Mouse (Mus musculus) CH12.LX (cell line): ENCODE measurements around the gene 4930447C04Rik. TPM values are rescaled to one million over a fixed set of nuclear protein-coding genes. Genes with fewer than 3 reads are reported as not detected.

Experiments used
- DNase-seq: peaks from one replicate; pipeline ENCODE4 v3.0.0-alpha.2; 2013; ENCODE audit errors: extremely low read depth
- H3K27ac ChIP-seq: 2 replicates; pipeline ENCODE4 v1.5.1; 2012; ENCODE audit warnings: low read depth, mild to moderate bottlenecking, control low read depth, moderate library complexity; ENCODE audit not compliant: insufficient read depth
- H3K27me3 ChIP-seq: replicated peaks from 2 replicates; pipeline ENCODE3; 2012; ENCODE audit warnings: inconsistent platforms
- H3K36me3 ChIP-seq, 2 experiments: replicated peaks in 1 of 2; 2 replicates each; pipeline versions ENCODE3 to v1.6.1; 2012; ENCODE audit warnings: inconsistent platforms in 1 of 2, low read length in 1 of 2, mild to moderate bottlenecking in 1 of 2, mixed read lengths in 1 of 2, moderate library complexity in 1 of 2; ENCODE audit not compliant: control insufficient read depth in 1 of 2, insufficient read depth in 1 of 2
- H3K4me1 ChIP-seq, 2 experiments: 2 replicates each; pipeline ENCODE4 v1.6.1; 2012; ENCODE audit warnings: inconsistent platforms in 1 of 2, moderate library complexity in 1 of 2; ENCODE audit not compliant: insufficient read depth in 2 of 2, control insufficient read depth in 1 of 2
- H3K4me2 ChIP-seq: 2 replicates; pipeline ENCODE4 v1.6.1; 2012; ENCODE audit warnings: low read depth, mild to moderate bottlenecking, control low read depth; ENCODE audit not compliant: poor library complexity, insufficient read depth, severe bottlenecking
- H3K4me3 ChIP-seq, 3 experiments: fragments of 150-350 bp in 1 of 3; sonication (generic) in 1 of 3; replicated peaks in 1 of 3; 2 replicates each; pipeline versions ENCODE3 to v1.5.1; 2011 to 2012; ENCODE audit warnings: low read depth in 2 of 3, low read length in 2 of 3, mild to moderate bottlenecking in 2 of 3, moderate library complexity in 2 of 3, control low read depth in 1 of 3, improper control_type of control experiment in 1 of 3, inconsistent platforms in 1 of 3, mixed read lengths in 1 of 3; ENCODE audit not compliant: poor library complexity in 1 of 3
- H3K79me2 ChIP-seq: replicated peaks from 2 replicates; pipeline ENCODE4 v1.6.1; 2012; ENCODE audit warnings: mild to moderate bottlenecking, moderate library complexity; ENCODE audit not compliant: control insufficient read depth, poor library complexity, insufficient read depth, severe bottlenecking; ENCODE audit errors: extremely low read depth
- H3K9ac ChIP-seq: 2 replicates; pipeline ENCODE4 v1.6.1; 2012; ENCODE audit warnings: low read depth, mild to moderate bottlenecking, control low read depth, moderate library complexity; ENCODE audit not compliant: insufficient read depth
- H3K9me3 ChIP-seq: replicated peaks from 2 replicates; pipeline ENCODE3; 2012; ENCODE audit warnings: low read length, inconsistent platforms, mixed read lengths
- BHLHE40 ChIP-seq: IDR thresholded peaks from 2 replicates; pipeline ENCODE4 v1.6.1; 2011; ENCODE audit warnings: mild to moderate bottlenecking, low read depth, low read length, improper control_type of control experiment
- CHD1 ChIP-seq: IDR thresholded peaks from 2 replicates; pipeline ENCODE4 v1.6.1; 2012; ENCODE audit warnings: low read depth, low read length, improper control_type of control experiment, inconsistent platforms
- CHD2 ChIP-seq: IDR thresholded peaks from 2 replicates; pipeline ENCODE4 v1.6.1; 2011; ENCODE audit warnings: low read length, improper control_type of control experiment
- E2F4 ChIP-seq: IDR thresholded peaks from 2 replicates; pipeline ENCODE4 v1.6.1; 2011; ENCODE audit warnings: low read depth, low read length, improper control_type of control experiment; ENCODE audit not compliant: insufficient replicate concordance
- ELF1 ChIP-seq: IDR thresholded peaks from 2 replicates; pipeline ENCODE4 v1.6.1; 2014; ENCODE audit warnings: low read depth, mild to moderate bottlenecking, inconsistent platforms, low read length, improper control_type of control experiment
- ETS1 ChIP-seq: conservative IDR thresholded peaks from 2 replicates; pipeline ENCODE4 v1.6.1; 2012; ENCODE audit warnings: low read depth, mild to moderate bottlenecking, inconsistent platforms, low read length, improper control_type of control experiment, moderate library complexity
- GABPA ChIP-seq: IDR thresholded peaks from 2 replicates; pipeline ENCODE4 v1.6.1; 2012; ENCODE audit warnings: low read depth, low read length, improper control_type of control experiment, inconsistent platforms; ENCODE audit not compliant: insufficient replicate concordance
- IRF4 ChIP-seq: IDR thresholded peaks from 2 replicates; pipeline ENCODE4 v1.6.1; 2014; ENCODE audit warnings: low read depth, mild to moderate bottlenecking, inconsistent platforms, low read length, improper control_type of control experiment
- KAT2A ChIP-seq: IDR thresholded peaks from 2 replicates; pipeline ENCODE4 v1.6.1; 2012; ENCODE audit warnings: low read length, improper control_type of control experiment, inconsistent platforms; ENCODE audit not compliant: insufficient replicate concordance
- MAX ChIP-seq: IDR thresholded peaks from 2 replicates; pipeline ENCODE4 v1.6.1; 2011; ENCODE audit warnings: low read length, improper control_type of control experiment
- MAZ ChIP-seq: IDR thresholded peaks from 2 replicates; pipeline ENCODE4 v1.6.1; 2012; ENCODE audit warnings: low read depth, mild to moderate bottlenecking, inconsistent platforms, low read length, improper control_type of control experiment, moderate library complexity
- MEF2A ChIP-seq: IDR thresholded peaks from 2 replicates; pipeline ENCODE4 v1.6.1; 2014; ENCODE audit warnings: low read depth, mild to moderate bottlenecking, inconsistent platforms, low read length, improper control_type of control experiment, borderline replicate concordance
- MXI1 ChIP-seq: IDR thresholded peaks from 2 replicates; pipeline ENCODE4 v1.6.1; 2011; ENCODE audit warnings: mild to moderate bottlenecking, low read depth, low read length, improper control_type of control experiment
- MYC ChIP-seq: IDR thresholded peaks from 2 replicates; pipeline ENCODE4 v1.6.1; 2011; ENCODE audit warnings: low read depth, mild to moderate bottlenecking, improper control_type of control experiment, low read length
- NELFE ChIP-seq: IDR thresholded peaks from 2 replicates; pipeline ENCODE4 v1.6.1; 2011; ENCODE audit warnings: low read depth, low read length, improper control_type of control experiment
- NRF1 ChIP-seq: IDR thresholded peaks from 2 replicates; pipeline ENCODE4 v1.6.1; 2014; ENCODE audit warnings: low read depth, mild to moderate bottlenecking, inconsistent platforms, low read length, improper control_type of control experiment, moderate library complexity
- PAX5 ChIP-seq: IDR thresholded peaks from 2 replicates; pipeline ENCODE4 v1.6.1; 2012; ENCODE audit warnings: low read length, inconsistent platforms, mixed read lengths
- POLR2AphosphoS2 ChIP-seq: IDR thresholded peaks from 2 replicates; pipeline ENCODE4 v1.6.1; 2011; ENCODE audit warnings: low read depth, low read length, improper control_type of control experiment
- RCOR1 ChIP-seq: conservative IDR thresholded peaks from 2 replicates; pipeline ENCODE4 v1.6.1; 2012; ENCODE audit warnings: low read depth, mild to moderate bottlenecking, inconsistent platforms, low read length, improper control_type of control experiment
- SIN3A ChIP-seq: IDR thresholded peaks from 2 replicates; pipeline ENCODE4 v1.6.1; 2012; ENCODE audit warnings: low read length, improper control_type of control experiment, inconsistent platforms
- SMC3 ChIP-seq: IDR thresholded peaks from 2 replicates; pipeline ENCODE4 v1.6.1; 2011; ENCODE audit warnings: low read depth, low read length, improper control_type of control experiment
- TBP ChIP-seq: conservative IDR thresholded peaks from 2 replicates; pipeline ENCODE4 v1.6.1; 2011; ENCODE audit warnings: low read depth, low read length, improper control_type of control experiment
- TCF12 ChIP-seq: IDR thresholded peaks from 2 replicates; pipeline ENCODE4 v1.6.1; 2014; ENCODE audit warnings: low read depth, mild to moderate bottlenecking, inconsistent platforms, low read length, improper control_type of control experiment
- UBTF ChIP-seq: IDR thresholded peaks from 2 replicates; pipeline ENCODE4 v1.6.1; 2012; ENCODE audit warnings: low read depth, mild to moderate bottlenecking, inconsistent platforms, low read length, improper control_type of control experiment, moderate library complexity
- USF1 ChIP-seq: IDR thresholded peaks from 2 replicates; pipeline ENCODE4 v1.6.1; 2014; ENCODE audit warnings: low read depth, mild to moderate bottlenecking, inconsistent platforms, low read length, improper control_type of control experiment
- USF2 ChIP-seq: conservative IDR thresholded peaks from 2 replicates; pipeline ENCODE4 v1.6.1; 2011; ENCODE audit warnings: low read depth, low read length, improper control_type of control experiment
- ZNF384 ChIP-seq: IDR thresholded peaks from 2 replicates; pipeline ENCODE4 v1.6.1; 2012; ENCODE audit warnings: low read depth, low read length, improper control_type of control experiment, inconsistent platforms
- dilution Hi-C: fragments of 300-500 bp; cut with MboI; formaldehyde crosslinking; loops from 2 replicates; pipeline ENCODE4 v1.14.3; 2020; ENCODE audit warnings: low sequenced_read_pairs; ENCODE audit not compliant: extremely low pct_unique_long_range_greater_than_20kb, extremely low pct_ligation_motif_present
- in situ Hi-C: fragments of 300-500 bp; cut with MboI; formaldehyde crosslinking; loops from 3 replicates; pipeline ENCODE4 v1.14.3; 2019; ENCODE audit warnings: low sequenced_read_pairs, low pct_ligation_motif_present, low pct_unique_long_range_greater_than_20kb, mixed read lengths
- polyA plus RNA-seq: library from polyadenylated mRNA; unstranded; fragments of >175 nt; gene quantifications from 2 replicates; pipeline ENCODE4 v1.2.1, GENCODE M21; 2012; ENCODE audit warnings: low read depth; ENCODE audit not compliant: insufficient read length
- total RNA-seq, 2 experiments: library from RNA; depleted of rRNA; stranded (reverse); fragments of 300-350 nt in 1 of 2; fragments of >200 nt in 1 of 2; gene quantifications; 2 replicates each; pipeline ENCODE4 v1.2.3; 2012 to 2014

Gene 4930447C04Rik
- total and polyA plus RNA-seq, 3 experiments: 0.52 to 0.89 (median 0.74) TPM

- H3K9me3 ChIP-seq: peaks cover 7% of the 10 kb centered on the region
- no peak overlapping the region for H3K4me2 ChIP-seq
- H3K27me3 ChIP-seq: no peaks in the 10 kb centered on the region
- no peak overlapping the region for H3K9ac ChIP-seq
- H3K4me3 ChIP-seq: no peak overlapping the region
- H3K4me1 ChIP-seq: peaks cover 6 to 45% of the 10 kb centered on the region in 2 experiments
- in situ Hi-C loops: loop anchor here (5.0 to 25.0 kb wide), 2 partner anchors 111 to 666 kb away; no protein-coding TSS in a partner anchor
- no peaks in the 10 kb centered on the region for H3K79me2 ChIP-seq
- TF ChIP-seq SMC3 (no peak), ZNF384 (no peak), USF2 (no peak), MYC (no peak), PAX5 (no peak), NELFE (no peak), GABPA (no peak), IRF4 (no peak), SIN3A (no peak), NRF1 (no peak), KAT2A (no peak), E2F4 (no peak), TCF12 (no peak), MAZ (no peak), CHD1 (no peak), MEF2A (no peak), RCOR1 (no peak), BHLHE40 (no peak)
- TF ChIP-seq, all 38 proteins: peak for 0
- Histone ChIP-seq H3K36me3 (no peaks in the 10 kb centered on the region), H3K27ac (no peak overlapping the region)
- DNase-seq: no peak
- dilution Hi-C loops: no loop called here
Measured at GRCm38 (mm10) chr12:72845946-72846345, 94.6 kb downstream of the 4930447C04Rik start.

- DNase-seq: peak; percentile 82
- in situ Hi-C loops (loop anchor here (5.0 to 25.0 kb wide), 2 partner anchors 133 to 668 kb away; no protein-coding TSS in a partner anchor), dilution Hi-C loops (no loop called here)
- no peaks in the 10 kb centered on the region for H3K27me3 ChIP-seq
- H3K79me2 ChIP-seq: no peaks in the 10 kb centered on the region
- no peak overlapping the region for H3K4me2 ChIP-seq
- H3K4me3 ChIP-seq: peak overlapping the region in 1 of 3 experiments; percentile 19
- peaks cover 6 to 28% of the 10 kb centered on the region in 2 experiments for H3K4me1 ChIP-seq
- H3K9me3 ChIP-seq: peaks cover 10% of the 10 kb centered on the region
- no peaks in the 10 kb centered on the region for H3K36me3 ChIP-seq
- peak; percentile 84 for TF ChIP-seq USF2
- TF ChIP-seq ZNF384: no peak; the same call in 1 of the 2 replicates
- 0 out of 2 replicates have a peak, but pooled peaks have one; percentile 24 for TF ChIP-seq MYC
- TF ChIP-seq UBTF: no peak
- peak; percentile 91 for TF ChIP-seq MAX
- no peak for TF ChIP-seq E2F4
- peak; percentile 98 for TF ChIP-seq BHLHE40
- no peak for TF ChIP-seq CHD2
- TF ChIP-seq POLR2AphosphoS2: no peak
- 0 out of 2 replicates have a peak, but pooled peaks have one; percentile 30 for TF ChIP-seq ETS1
- TF ChIP-seq USF1: peak; percentile 83
- no peak for TF ChIP-seq MXI1
- no peak for TF ChIP-seq MEF2A
- TF ChIP-seq CHD1: no peak
- TF ChIP-seq TBP: no peak
- no peak for TF ChIP-seq NRF1
- peak; percentile 63 for TF ChIP-seq ELF1
- no peak overlapping the region for H3K27ac ChIP-seq
- H3K9ac ChIP-seq: no peak overlapping the region
Measured at GRCm38 (mm10) chr12:72843973-72844620, 96.5 kb downstream of the 4930447C04Rik start.
